Mouse (Mus musculus): ENCODE data around the gene Bcas1. TPM values are rescaled to one million over a fixed set of nuclear protein-coding genes. Genes with fewer than 3 reads are reported as not detected.

Bcas1 gene
- polyA plus RNA-seq, 1 experiment from 2014 or later: 5.7 TPM

DNA sequence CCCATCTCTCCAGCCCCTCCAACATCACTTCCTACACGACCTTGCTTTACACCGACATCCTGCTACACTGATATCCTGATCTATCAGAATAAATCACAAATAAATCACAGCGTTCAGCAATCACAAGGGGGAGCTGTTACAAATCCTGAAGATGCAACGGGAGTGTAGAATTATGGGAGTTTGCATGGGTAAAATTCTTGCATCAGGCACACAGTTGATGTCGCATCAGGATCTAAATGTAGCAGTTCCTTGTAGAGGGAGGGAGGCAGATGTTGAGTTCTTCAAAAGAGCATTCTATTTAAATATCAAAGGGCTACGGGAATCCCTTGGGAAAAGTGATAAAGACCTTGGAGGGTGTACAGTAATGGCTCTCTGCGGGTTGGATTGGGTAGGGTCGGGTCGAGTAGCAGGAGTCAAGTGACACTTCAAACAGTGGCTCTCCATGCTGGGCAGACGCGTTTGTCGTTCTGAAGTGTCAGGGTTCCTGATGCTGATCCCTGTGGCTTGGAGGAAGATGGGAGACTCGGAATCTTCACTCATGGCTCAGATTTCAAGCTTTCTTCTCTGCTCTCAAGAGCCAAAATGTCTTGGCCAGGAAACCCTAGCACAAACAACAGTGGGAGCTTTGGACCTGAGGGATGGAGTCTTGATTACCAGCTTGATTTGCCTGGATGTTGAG, 16.0 kb downstream of the Bcas1 start:
- Histone ChIP-seq H3K4me1 (no peaks in the 10 kb centered on the region), H3K4me3 (no peak overlapping the region), H3K36me3 (no peaks in the 10 kb centered on the region), H3K4me2 (no peak overlapping the region), H3K27ac (no peak overlapping the region), H3K9ac (no peak overlapping the region), H3K27me3 (replicated peaks) (peaks cover 40% of the 10 kb centered on the region), H3K9me3 (replicated peaks) (no peaks in the 10 kb centered on the region)
- 4% methylated on average over 13 of the region's 13 CpGs for WGBS (ENCODE audit: insufficient replicate concordance)
- no peak for ATAC-seq

DNA sequence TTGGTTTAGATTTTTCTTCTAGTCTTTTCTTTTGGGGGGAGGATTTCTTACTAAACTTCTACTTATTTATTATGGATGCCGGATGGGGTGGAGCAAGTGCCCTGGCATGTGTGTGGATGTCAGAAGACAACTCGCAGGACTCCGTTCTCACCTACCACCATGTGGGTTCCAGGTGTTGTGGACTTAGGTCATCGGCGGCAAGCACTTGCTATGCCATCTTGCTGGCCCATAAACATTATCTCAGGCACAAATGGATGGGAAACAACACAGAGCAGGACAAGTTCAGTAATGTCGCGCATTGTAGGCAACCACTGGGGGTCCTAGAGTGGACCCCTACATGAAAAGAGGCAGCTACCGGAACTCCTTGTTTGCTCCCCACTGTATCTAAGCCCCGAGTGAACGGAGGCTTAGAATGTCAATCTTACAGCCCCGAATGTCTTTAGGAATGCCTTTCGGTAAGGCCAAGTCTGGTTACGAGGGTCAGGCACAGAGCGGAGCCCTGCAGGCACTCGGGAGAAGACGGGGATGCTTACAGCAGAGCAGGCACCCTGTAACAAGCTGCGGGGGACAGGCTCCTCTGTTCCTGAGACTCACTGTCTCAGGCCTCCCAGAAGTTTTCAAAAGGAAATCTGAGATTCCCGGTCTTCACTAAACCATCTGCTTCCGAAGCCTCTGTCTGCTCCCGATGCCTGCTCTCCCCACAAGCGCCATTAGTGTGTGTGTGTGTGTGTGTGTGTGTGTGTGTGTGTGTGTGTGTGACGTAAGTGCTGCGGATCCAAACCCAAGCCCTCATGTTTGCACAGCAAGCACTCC, 16.8 kb downstream of the Bcas1 start:
- peaks cover 40% of the 10 kb centered on the region for H3K27me3 ChIP-seq (replicated peaks)
- H3K9ac ChIP-seq: no peak overlapping the region
- H3K4me2 ChIP-seq: no peak overlapping the region
- ATAC-seq: no peak
- WGBS (ENCODE audit: insufficient replicate concordance): 26% methylated on average over 23 of the region's 23 CpGs
- no peak overlapping the region for H3K4me3 ChIP-seq
- no peaks in the 10 kb centered on the region for H3K36me3 ChIP-seq
- H3K9me3 ChIP-seq (replicated peaks): no peaks in the 10 kb centered on the region
- H3K27ac ChIP-seq: no peak overlapping the region
- no peaks in the 10 kb centered on the region for H3K4me1 ChIP-seq

DNA sequence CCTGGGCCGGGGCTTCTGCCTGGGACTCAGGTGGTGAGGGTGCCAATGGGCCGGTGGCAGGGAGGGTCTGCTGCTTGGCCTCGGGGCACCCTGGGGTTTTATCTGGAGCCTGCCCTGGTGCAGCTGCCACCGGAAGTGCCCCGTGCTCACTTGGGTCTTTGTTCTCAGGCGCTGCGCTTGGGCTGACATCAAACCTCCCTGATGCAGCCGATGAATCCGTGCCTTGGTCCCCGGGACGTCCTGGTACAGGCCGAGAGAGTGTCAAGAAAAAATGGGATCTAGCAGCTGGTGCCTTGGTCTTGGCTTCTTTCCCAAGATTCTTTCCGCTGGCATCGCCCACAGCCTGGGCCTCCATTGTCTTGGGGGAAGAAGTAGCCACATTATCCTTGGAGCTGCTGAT, 21.2 kb downstream of the Bcas1 start:
- 62% methylated on average over 14 of the region's 14 CpGs for WGBS (ENCODE audit: insufficient replicate concordance)
- no peaks in the 10 kb centered on the region for H3K36me3 ChIP-seq
- no peak overlapping the region for H3K4me3 ChIP-seq
- H3K9me3 ChIP-seq (replicated peaks): no peaks in the 10 kb centered on the region
- 0 out of 2 replicates have a peak, but pooled peaks cover 4% of the 10 kb centered on the region for H3K4me1 ChIP-seq
- H3K27ac ChIP-seq: no peak overlapping the region
- no peak for ATAC-seq
- no peak overlapping the region for H3K9ac ChIP-seq
- H3K27me3 ChIP-seq (replicated peaks): peaks cover 20% of the 10 kb centered on the region
- H3K4me2 ChIP-seq: no peak overlapping the region

DNA sequence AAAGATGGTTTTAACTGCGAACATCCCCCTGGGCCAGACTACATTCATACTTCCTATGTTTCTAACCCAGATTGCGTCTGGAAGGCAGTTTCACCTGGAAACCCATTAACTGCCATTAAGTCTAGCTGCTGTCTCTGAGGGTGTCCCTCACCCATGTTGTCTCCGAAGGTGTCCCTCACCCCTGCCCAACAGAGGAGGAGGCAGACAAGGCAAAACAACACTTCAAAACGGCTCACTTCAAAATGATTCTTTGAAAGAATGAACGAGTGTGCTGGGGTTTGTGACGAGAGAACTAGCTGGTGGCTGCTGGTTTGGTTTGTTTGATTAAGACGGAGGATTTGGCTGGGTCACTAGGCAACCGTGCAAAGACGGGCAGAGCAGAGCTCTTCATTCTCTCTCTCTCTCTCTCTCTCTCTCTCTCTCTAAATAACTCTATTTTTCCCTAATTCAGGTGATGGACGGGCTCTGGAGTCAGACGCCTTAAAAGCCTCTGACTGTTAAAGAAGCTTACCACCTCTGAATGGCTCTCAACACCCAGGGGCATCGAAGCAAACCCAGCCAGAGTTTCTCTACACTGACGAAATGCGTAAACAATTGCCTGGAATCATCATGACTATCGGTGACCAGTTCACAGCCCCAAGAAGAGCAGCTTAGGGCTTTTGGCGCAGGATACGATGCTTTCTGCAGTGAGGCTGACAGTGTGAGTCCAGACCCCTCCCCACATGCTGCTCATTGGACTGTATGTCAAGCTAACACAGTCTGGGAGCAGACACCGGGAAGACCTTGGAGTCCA, 22.7 kb downstream of the Bcas1 start:
- H3K4me2 ChIP-seq: no peak overlapping the region
- H3K27me3 ChIP-seq (replicated peaks): peaks cover 18% of the 10 kb centered on the region
- 0 out of 2 replicates have a peak, but pooled peaks cover 11% of the 10 kb centered on the region for H3K4me1 ChIP-seq
- H3K9me3 ChIP-seq (replicated peaks): no peaks in the 10 kb centered on the region
- ATAC-seq: no peak
- WGBS (ENCODE audit: insufficient replicate concordance): 42% methylated on average over 18 of the region's 18 CpGs
- no peak overlapping the region for H3K4me3 ChIP-seq
- H3K36me3 ChIP-seq: no peaks in the 10 kb centered on the region
- H3K9ac ChIP-seq: no peak overlapping the region
- no peak overlapping the region for H3K27ac ChIP-seq

DNA sequence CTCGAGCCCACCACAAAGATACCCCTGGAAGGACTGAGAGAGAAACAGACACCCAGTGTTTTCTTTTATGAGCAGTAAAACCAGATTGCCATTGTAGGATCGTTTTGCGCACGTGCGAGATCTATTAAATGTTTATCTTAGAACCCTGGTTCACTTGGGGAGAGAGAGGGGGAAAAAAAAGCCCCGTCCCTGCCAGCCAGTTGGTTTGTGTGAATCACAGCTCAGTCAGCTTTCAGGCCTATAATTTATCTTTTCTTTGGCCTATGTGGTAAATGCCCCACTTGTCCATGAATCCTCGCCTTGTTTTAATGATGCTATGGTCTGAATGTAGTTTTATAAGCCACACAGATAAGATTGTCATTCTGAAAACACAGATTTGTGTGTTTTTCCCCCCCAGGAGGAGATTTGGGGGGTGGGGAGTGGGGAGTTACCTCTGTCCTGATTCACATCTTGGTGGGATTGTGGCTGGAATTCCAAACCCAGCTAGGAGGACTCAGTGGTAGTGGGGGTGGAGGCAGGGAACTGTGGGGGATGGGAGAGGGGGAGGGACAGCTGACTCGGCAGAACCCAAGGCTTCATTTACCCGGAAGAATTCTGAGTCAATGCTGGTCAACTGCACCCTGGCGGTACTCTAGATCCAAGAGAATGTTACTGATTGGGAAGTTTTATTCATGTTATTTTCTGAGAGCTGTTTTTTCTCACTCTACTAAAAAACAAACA, 23.8 kb downstream of the Bcas1 start:
- Histone ChIP-seq H3K36me3 (no peaks in the 10 kb centered on the region), H3K4me2 (no peak overlapping the region), H3K27me3 (replicated peaks) (peaks cover 12% of the 10 kb centered on the region), H3K9me3 (replicated peaks) (no peaks in the 10 kb centered on the region), H3K4me3 (no peak overlapping the region), H3K9ac (no peak overlapping the region), H3K27ac (no peak overlapping the region), H3K4me1 (0 out of 2 replicates have a peak, but pooled peaks cover 11% of the 10 kb centered on the region)
- 45% methylated on average over 10 of the region's 10 CpGs for WGBS (ENCODE audit: insufficient replicate concordance)
- ATAC-seq: no peak

DNA sequence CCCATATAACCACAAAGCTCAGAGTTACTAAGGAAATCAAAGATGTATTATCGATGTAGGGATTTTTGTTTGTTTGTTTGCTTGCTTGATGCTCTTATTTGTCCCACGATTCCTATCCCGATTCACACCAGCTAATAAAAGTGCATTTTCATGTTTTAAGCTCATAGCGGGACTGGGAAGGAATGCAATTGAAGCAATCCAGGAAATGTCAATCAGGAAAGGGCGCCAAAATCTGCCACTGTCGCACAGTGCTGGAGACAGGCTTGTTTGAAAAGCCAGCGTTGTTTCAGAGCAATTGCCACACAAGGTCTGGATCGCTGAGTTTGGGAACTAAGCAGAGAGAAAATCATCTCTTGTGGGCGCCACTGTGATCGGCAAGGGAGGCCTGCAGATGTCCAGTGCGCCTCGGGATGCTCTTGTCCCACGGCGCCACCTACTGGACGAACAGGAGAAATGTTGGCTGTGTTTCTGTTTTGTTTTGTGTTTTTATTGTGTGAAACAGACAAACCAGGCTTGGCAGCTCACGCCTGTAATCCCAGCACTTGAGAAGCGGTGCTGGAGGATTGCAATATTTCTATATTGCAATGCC, 26.3 kb downstream of the Bcas1 start:
- Histone ChIP-seq H3K9ac (no peak overlapping the region), H3K4me1 (0 out of 2 replicates have a peak, but pooled peaks cover 11% of the 10 kb centered on the region), H3K4me3 (no peak overlapping the region), H3K36me3 (no peaks in the 10 kb centered on the region), H3K27me3 (replicated peaks) (peaks cover 10% of the 10 kb centered on the region; the same call in 1 of the 2 replicates), H3K27ac (no peak overlapping the region), H3K9me3 (replicated peaks) (no peaks in the 10 kb centered on the region), H3K4me2 (peak overlapping the region; percentile 41)
- WGBS (ENCODE audit: insufficient replicate concordance): under 1% methylated on average over 17 of the region's 17 CpGs
- no peak for ATAC-seq

DNA sequence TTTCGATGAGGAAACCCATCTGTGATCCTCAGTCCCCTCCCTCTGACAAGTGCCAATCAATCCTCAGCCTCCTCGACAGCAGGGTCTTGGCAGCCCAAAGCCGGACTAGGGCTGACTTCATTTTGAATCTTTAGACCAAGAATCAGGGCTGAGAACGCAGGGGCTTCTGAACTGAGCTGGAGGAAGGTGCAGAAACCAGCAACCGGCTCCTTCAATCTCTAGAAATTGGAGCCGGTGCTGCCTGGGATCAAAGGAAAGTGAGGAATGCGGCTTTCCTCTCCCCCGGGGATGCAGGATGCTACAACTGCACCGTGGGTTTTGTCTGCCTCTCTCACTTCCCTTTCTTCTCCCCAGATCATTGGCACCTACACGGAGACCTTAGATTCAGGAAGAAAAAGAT, 27.0 kb downstream of the Bcas1 start:
- H3K27ac ChIP-seq: no peak overlapping the region
- no peaks in the 10 kb centered on the region for H3K36me3 ChIP-seq
- WGBS (ENCODE audit: insufficient replicate concordance): 2% methylated on average over 10 of the region's 10 CpGs
- peak overlapping the region; percentile 41 for H3K4me2 ChIP-seq
- H3K9me3 ChIP-seq (replicated peaks): 0 out of 2 replicates have a peak, but pooled peaks cover 4% of the 10 kb centered on the region
- no peak for ATAC-seq
- H3K4me1 ChIP-seq: 0 out of 2 replicates have a peak, but pooled peaks cover 11% of the 10 kb centered on the region
- peaks cover 10% of the 10 kb centered on the region; the same call in 1 of the 2 replicates for H3K27me3 ChIP-seq (replicated peaks)
- H3K9ac ChIP-seq: no peak overlapping the region
- no peak overlapping the region for H3K4me3 ChIP-seq

DNA sequence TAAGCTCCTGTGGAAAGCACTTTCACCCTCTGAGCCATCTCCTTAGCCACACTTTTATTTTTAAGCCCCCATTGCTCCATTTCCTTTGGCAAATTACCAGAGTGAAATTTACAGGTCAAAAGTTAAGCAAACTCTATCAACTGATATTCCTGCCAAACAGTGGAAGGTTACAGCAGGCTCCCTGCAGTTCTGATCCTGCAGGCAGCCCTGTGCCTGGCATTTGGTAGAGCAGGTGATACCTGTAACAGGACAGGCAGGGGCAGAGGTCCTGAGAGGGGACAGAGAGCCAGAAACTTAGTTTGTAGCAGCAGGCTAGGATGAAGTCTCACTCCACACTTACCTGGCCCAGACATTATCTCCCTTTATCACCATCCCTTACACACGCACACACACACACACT, 35.7 kb downstream of the Bcas1 start:
- Histone ChIP-seq H3K27ac (no peak overlapping the region), H3K4me1 (0 out of 2 replicates have a peak, but pooled peaks cover 6% of the 10 kb centered on the region)
- no peak for ATAC-seq

DNA sequence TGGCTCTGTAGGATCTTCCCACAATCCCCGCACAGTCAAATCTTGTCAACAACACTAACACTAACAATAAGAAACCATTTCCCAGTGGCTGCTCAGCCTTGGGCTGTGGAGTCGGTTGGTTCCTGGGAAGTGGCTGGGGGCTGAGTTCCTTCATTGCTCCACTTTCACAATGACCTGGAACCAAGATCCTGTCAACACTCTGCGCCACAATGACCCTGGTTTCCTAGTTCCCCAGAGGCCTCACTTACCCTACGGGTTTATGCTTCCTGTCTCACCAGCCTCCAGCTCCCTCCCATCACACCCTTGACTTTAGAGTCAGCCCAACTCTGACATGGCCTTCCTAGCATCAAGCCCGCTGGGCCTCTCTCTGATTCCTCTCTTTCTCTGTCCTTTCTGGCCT, 39.3 kb downstream of the Bcas1 start:
- 0 out of 2 replicates have a peak, but pooled peaks cover 6% of the 10 kb centered on the region for H3K4me1 ChIP-seq
- H3K9ac ChIP-seq: no peak overlapping the region
- no peaks in the 10 kb centered on the region for H3K36me3 ChIP-seq
- H3K27me3 ChIP-seq (replicated peaks): no peaks in the 10 kb centered on the region
- H3K4me3 ChIP-seq: no peak overlapping the region
- ATAC-seq: no peak
- 39% methylated on average over 5 of the region's 5 CpGs for WGBS (ENCODE audit: insufficient replicate concordance)
- no peak overlapping the region for H3K4me2 ChIP-seq
- H3K27ac ChIP-seq: no peak overlapping the region
- H3K9me3 ChIP-seq (replicated peaks): no peaks in the 10 kb centered on the region

More for the DNA sequence above, 35.7 kb downstream of the Bcas1 start:
- 68% methylated on average over 1 of the region's 1 CpGs for WGBS (ENCODE audit: insufficient replicate concordance)
- Histone ChIP-seq H3K9ac (no peak overlapping the region), H3K4me3 (no peak overlapping the region), H3K4me2 (no peak overlapping the region), H3K9me3 (replicated peaks) (0 out of 2 replicates have a peak, but pooled peaks cover 5% of the 10 kb centered on the region), H3K27me3 (replicated peaks) (no peaks in the 10 kb centered on the region), H3K36me3 (no peaks in the 10 kb centered on the region)

DNA sequence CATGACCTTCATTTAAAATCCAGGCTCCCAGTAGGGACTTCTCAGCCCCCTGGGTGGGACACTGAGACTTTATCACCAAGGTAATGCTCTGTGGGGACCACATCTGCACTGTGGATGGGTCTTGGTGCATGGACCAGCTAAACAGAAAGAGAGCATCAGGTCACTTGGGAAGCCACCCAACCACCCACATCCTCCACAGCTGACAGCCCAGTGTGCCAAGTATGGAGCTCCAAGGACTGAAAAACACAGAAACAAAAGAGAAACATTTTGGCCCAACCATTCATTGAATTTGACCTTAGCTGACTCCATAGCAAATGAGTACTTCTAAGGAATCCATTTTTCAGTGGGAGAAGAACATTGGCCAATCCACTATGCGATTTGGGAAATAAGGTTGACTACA, 42.1 kb downstream of the Bcas1 start:
- ATAC-seq: no peak
- H3K9ac ChIP-seq: no peak overlapping the region
- 75% methylated on average over 1 of the region's 1 CpGs for WGBS (ENCODE audit: insufficient replicate concordance)

DNA sequence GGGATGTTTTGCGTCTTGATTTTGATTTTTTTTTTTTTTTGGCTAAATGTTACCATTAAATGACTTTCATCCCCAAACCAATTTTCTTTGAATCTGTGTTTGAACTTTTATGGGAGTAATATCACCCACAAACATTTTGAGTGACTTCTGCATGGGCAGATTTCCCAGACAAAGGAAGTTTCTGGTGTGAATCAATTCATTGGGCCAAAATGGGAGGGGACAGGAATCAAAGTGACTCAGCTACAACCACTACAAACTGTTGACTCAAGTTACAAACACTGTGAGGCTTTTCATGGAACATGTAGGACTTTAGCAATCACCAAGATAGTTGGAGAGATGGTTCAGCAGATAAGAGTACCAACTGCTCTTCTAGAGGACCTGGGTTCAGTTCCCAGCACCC, 42.9 kb downstream of the Bcas1 start:
- Histone ChIP-seq H3K4me3 (no peak overlapping the region), H3K4me2 (no peak overlapping the region), H3K9ac (no peak overlapping the region), H3K27me3 (replicated peaks) (no peaks in the 10 kb centered on the region), H3K36me3 (no peaks in the 10 kb centered on the region), H3K27ac (no peak overlapping the region), H3K9me3 (replicated peaks) (peaks cover 5% of the 10 kb centered on the region; the same call in 1 of the 2 replicates), H3K4me1 (no peaks in the 10 kb centered on the region)
- ATAC-seq: no peak
- WGBS (ENCODE audit: insufficient replicate concordance): 79% methylated on average over 1 of the region's 1 CpGs

More for the DNA sequence above, 42.1 kb downstream of the Bcas1 start:
- Histone ChIP-seq H3K4me3 (no peak overlapping the region), H3K27me3 (replicated peaks) (no peaks in the 10 kb centered on the region), H3K4me2 (no peak overlapping the region), H3K4me1 (no peaks in the 10 kb centered on the region), H3K36me3 (no peaks in the 10 kb centered on the region), H3K9me3 (replicated peaks) (peaks cover 4% of the 10 kb centered on the region; the same call in 1 of the 2 replicates), H3K27ac (no peak overlapping the region)

All from liver, embryonic 12.5 days (tissue).